Mouse (Mus musculus) CH12.LX (cell line): ENCODE measurements around the gene Mbd4.

ENCODE experiments used
- CTCF ChIP-seq, 2 experiments: IDR thresholded peaks in 1 of 2; conservative IDR thresholded peaks in 1 of 2; 2 replicates each; pipeline ENCODE4 v1.5.1; 2011 to 2012; ENCODE audit warnings: low read depth in 2 of 2, low read length in 2 of 2, improper control_type of control experiment in 1 of 2, inconsistent platforms in 1 of 2, mild to moderate bottlenecking in 1 of 2, moderate library complexity in 1 of 2
- ELF1 ChIP-seq: IDR thresholded peaks from 2 replicates; pipeline ENCODE4 v1.6.1; 2014; ENCODE audit warnings: low read depth, mild to moderate bottlenecking, inconsistent platforms, low read length, improper control_type of control experiment
- EP300 ChIP-seq: IDR thresholded peaks from 2 replicates; pipeline ENCODE4 v1.6.1; 2011; ENCODE audit warnings: low read length, improper control_type of control experiment
- GABPA ChIP-seq: IDR thresholded peaks from 2 replicates; pipeline ENCODE4 v1.6.1; 2012; ENCODE audit warnings: low read depth, low read length, improper control_type of control experiment, inconsistent platforms; ENCODE audit not compliant: insufficient replicate concordance
- MEF2A ChIP-seq: IDR thresholded peaks from 2 replicates; pipeline ENCODE4 v1.6.1; 2014; ENCODE audit warnings: low read depth, mild to moderate bottlenecking, inconsistent platforms, low read length, improper control_type of control experiment, borderline replicate concordance
- MXI1 ChIP-seq: IDR thresholded peaks from 2 replicates; pipeline ENCODE4 v1.6.1; 2011; ENCODE audit warnings: mild to moderate bottlenecking, low read depth, low read length, improper control_type of control experiment
- POLR2A ChIP-seq: IDR thresholded peaks from 2 replicates; pipeline ENCODE4 v1.6.1; 2011; ENCODE audit warnings: low read depth, mild to moderate bottlenecking, improper control_type of control experiment, low read length
- POLR2AphosphoS2 ChIP-seq: IDR thresholded peaks from 2 replicates; pipeline ENCODE4 v1.6.1; 2011; ENCODE audit warnings: low read depth, low read length, improper control_type of control experiment
- RCOR1 ChIP-seq: conservative IDR thresholded peaks from 2 replicates; pipeline ENCODE4 v1.6.1; 2012; ENCODE audit warnings: low read depth, mild to moderate bottlenecking, inconsistent platforms, low read length, improper control_type of control experiment
- ZMIZ1 ChIP-seq: IDR thresholded peaks from 2 replicates; pipeline ENCODE4 v1.6.1; 2012; ENCODE audit warnings: low read depth, mild to moderate bottlenecking, inconsistent platforms, low read length, improper control_type of control experiment

DNA sequence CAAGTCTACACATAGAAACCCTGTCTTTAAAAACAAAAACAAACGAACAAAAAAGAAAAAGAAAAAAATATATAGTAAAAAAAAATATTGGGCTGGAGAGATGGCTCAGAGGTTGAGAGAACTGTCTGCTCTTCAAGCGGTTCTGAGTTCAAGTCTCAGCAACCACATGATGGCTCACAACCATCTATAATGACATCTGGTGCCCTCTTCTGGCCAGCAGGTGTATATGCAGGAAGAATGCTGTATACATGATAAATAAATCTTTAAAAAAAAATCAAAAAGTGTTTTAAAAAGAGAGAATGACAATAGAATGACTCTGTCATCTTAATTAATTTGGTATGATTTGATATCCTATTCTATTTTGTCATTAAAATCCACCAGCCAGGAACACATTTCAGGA, 1.3 kb upstream of the Mbd4 start:
- TF ChIP-seq CTCF (conservative IDR thresholded peaks at IDR 0.05 in 1 of 2, IDR thresholded peaks at IDR 0.05 in 1 of 2; ENCODE audit: low read depth in 2 of 2, low read length in 2 of 2) (peak; percentile 29 to 61), ZMIZ1 (no peak), POLR2A (no peak), MXI1 (no peak), POLR2AphosphoS2 (no peak), GABPA (no peak), MEF2A (no peak), ELF1 (no peak), RCOR1 (no peak), EP300 (no peak)
